Mouse (Mus musculus): ENCODE data around the gene Gm13539. TPM values are rescaled to one million over a fixed set of nuclear protein-coding genes. Genes with fewer than 3 reads are reported as not detected.

Gene Gm13539
- polyA plus RNA-seq, 1 experiment from 2014 or later: 0.95 TPM

DNA sequence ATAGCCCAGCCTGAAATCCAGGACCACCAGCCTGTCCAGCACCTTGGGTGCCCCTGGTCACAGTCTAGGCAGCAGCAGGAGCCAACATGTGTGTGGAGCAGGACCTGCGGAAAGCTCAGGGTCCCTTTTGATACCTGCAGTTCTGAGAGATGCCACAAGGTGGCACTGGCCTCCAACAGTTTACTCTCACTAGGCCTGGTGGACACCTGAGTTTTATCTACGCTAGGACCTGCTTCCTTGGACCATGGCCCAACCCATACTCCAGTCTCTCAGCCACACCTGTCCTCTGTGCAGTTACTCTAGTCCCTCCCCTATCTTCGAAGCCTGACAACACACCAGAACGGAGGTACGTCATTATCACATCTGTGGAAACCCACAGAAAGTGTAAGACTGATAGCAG lies 54.2 kb downstream of the Gm13539 start:
- ATAC-seq (peak; percentile 73), DNase-seq (ENCODE audit: low spot score) (peak; percentile 74)
- H3K4me3 ChIP-seq (ENCODE audit: low read depth, low read length): no peak overlapping the region
- no peaks in the 10 kb centered on the region for H3K9me3 ChIP-seq (ENCODE audit: low read length)
- WGBS: 34% methylated on average over 5 of the region's 5 CpGs
- TF ChIP-seq CTCF (IDR thresholded peaks at IDR 0.05) (peak; percentile 92), EP300 (IDR thresholded peaks at IDR 0.05) (no peak)
- no peaks in the 10 kb centered on the region for H3K27me3 ChIP-seq (replicated peaks; ENCODE audit: insufficient read depth, low read length)
- H3K27ac ChIP-seq (ENCODE audit: low read length): no peak overlapping the region
- no peaks in the 10 kb centered on the region for H3K4me1 ChIP-seq (ENCODE audit: insufficient read depth, low read depth, low read length)
- H3K4me2 ChIP-seq (replicated peaks; ENCODE audit: low read depth, low read length): no peak overlapping the region
- H3K36me3 ChIP-seq (ENCODE audit: insufficient read depth, low read length): no peaks in the 10 kb centered on the region
- H3K9ac ChIP-seq (replicated peaks; ENCODE audit: low read depth): no peak overlapping the region

Other genes starting within 250 kb of the Gm13539 start
- gene Traf2, start 235.3 kb upstream of the Gm13539 start, polyA plus RNA-seq (2015; fragmentation: Nextera tagmentation; extraction: Ambion mirVana): 20.7 and 21.0 TPM in 2 replicates
- gene Edf1, start 224.4 kb upstream of the Gm13539 start, polyA plus RNA-seq (2015; fragmentation: Nextera tagmentation; extraction: Ambion mirVana): 297 and 329 TPM in 2 replicates
- gene Mamdc4, start 207.4 kb upstream of the Gm13539 start, polyA plus RNA-seq (2015; fragmentation: Nextera tagmentation; extraction: Ambion mirVana): 0.31 and 1.2 TPM in 2 replicates
- gene Phpt1, start 207.0 kb upstream of the Gm13539 start, polyA plus RNA-seq (2015; fragmentation: Nextera tagmentation; extraction: Ambion mirVana): 97.7 and 103 TPM in 2 replicates
- 0.07 TPM in 1 of 2 replicates, not detected in the other for gene Ajm1, start 200.5 kb upstream of the Gm13539 start, polyA plus RNA-seq (2015; fragmentation: Nextera tagmentation; extraction: Ambion mirVana)
- 34.7 and 41.2 TPM in 2 replicates for gene Rabl6, start 173.7 kb upstream of the Gm13539 start, polyA plus RNA-seq (2015; fragmentation: Nextera tagmentation; extraction: Ambion mirVana)
- 0.38 and 0.44 TPM in 2 replicates for gene Ccdc183, start 164.6 kb upstream of the Gm13539 start, polyA plus RNA-seq (2015; fragmentation: Nextera tagmentation; extraction: Ambion mirVana)
- 26.0 and 29.9 TPM in 2 replicates for gene Tmem141, start 160.3 kb upstream of the Gm13539 start, polyA plus RNA-seq (2015; fragmentation: Nextera tagmentation; extraction: Ambion mirVana)
- 2.5 and 2.8 TPM in 2 replicates for gene Fcna, start 154.2 kb upstream of the Gm13539 start, polyA plus RNA-seq (2015; fragmentation: Nextera tagmentation; extraction: Ambion mirVana)
- not detected in 2 replicates for gene Lcn8, start 129.1 kb upstream of the Gm13539 start, polyA plus RNA-seq (2015; fragmentation: Nextera tagmentation; extraction: Ambion mirVana)
- gene Lcn5, start 124.3 kb upstream of the Gm13539 start, polyA plus RNA-seq (2015; fragmentation: Nextera tagmentation; extraction: Ambion mirVana): not detected in 2 replicates
- gene Lcn6, start 105.5 kb upstream of the Gm13539 start, polyA plus RNA-seq (2015; fragmentation: Nextera tagmentation; extraction: Ambion mirVana): not detected in 2 replicates
- not detected in 2 replicates for gene Lcn10, start 99.5 kb upstream of the Gm13539 start, polyA plus RNA-seq (2015; fragmentation: Nextera tagmentation; extraction: Ambion mirVana)
- not detected in 2 replicates for gene Obp2a, start 82.2 kb upstream of the Gm13539 start, polyA plus RNA-seq (2015; fragmentation: Nextera tagmentation; extraction: Ambion mirVana)
- 57.8 and 58.7 TPM in 2 replicates for gene Bmyc, start 75.5 kb upstream of the Gm13539 start, polyA plus RNA-seq (2015; fragmentation: Nextera tagmentation; extraction: Ambion mirVana)
- not detected in 2 replicates for gene Obp2b, start 45.2 kb upstream of the Gm13539 start, polyA plus RNA-seq (2015; fragmentation: Nextera tagmentation; extraction: Ambion mirVana)
- not detected in 2 replicates for gene Lcn3, start 16.7 kb upstream of the Gm13539 start, polyA plus RNA-seq (2015; fragmentation: Nextera tagmentation; extraction: Ambion mirVana)
- not detected in 2 replicates for gene Lcn11, start 5.2 kb upstream of the Gm13539 start, polyA plus RNA-seq (2015; fragmentation: Nextera tagmentation; extraction: Ambion mirVana)
- gene Glt6d1, start 33.6 kb downstream of the Gm13539 start, polyA plus RNA-seq (2015; fragmentation: Nextera tagmentation; extraction: Ambion mirVana): not detected in 2 replicates
- gene Lcn9, start 40.9 kb downstream of the Gm13539 start, polyA plus RNA-seq (2015; fragmentation: Nextera tagmentation; extraction: Ambion mirVana): not detected in 2 replicates
- not detected in 2 replicates for gene Sohlh1, start 65.0 kb downstream of the Gm13539 start, polyA plus RNA-seq (2015; fragmentation: Nextera tagmentation; extraction: Ambion mirVana)
- gene Kcnt1, start 81.5 kb downstream of the Gm13539 start, polyA plus RNA-seq (2015; fragmentation: Nextera tagmentation; extraction: Ambion mirVana): 0.17 and 0.21 TPM in 2 replicates
- 5.2 and 5.4 TPM in 2 replicates for gene Camsap1, start 201.0 kb downstream of the Gm13539 start, polyA plus RNA-seq (2015; fragmentation: Nextera tagmentation; extraction: Ambion mirVana)
- gene Ubac1, start 239.5 kb downstream of the Gm13539 start, polyA plus RNA-seq (2015; fragmentation: Nextera tagmentation; extraction: Ambion mirVana): 39.2 and 40.6 TPM in 2 replicates